Mouse (Mus musculus) liver, adult 2 months (tissue): Measurements from ENCODE around the gene Muc1. TPM values are rescaled to one million over a fixed set of nuclear protein-coding genes. Genes with fewer than 3 reads are reported as not detected.

ENCODE experiments used
- DNase-seq: peaks from one replicate; pipeline ENCODE4 v3.0.0-alpha.2; 2011; ENCODE audit warnings: low read depth, low spot score; ENCODE audit errors: extremely low read depth
- H3K27ac ChIP-seq: fragments of 200-500 bp; replicated peaks from 2 replicates; pipeline ENCODE4 v1.5.1; 2012; ENCODE audit warnings: low read depth, mild to moderate bottlenecking, control low read depth, inconsistent platforms, low read length; ENCODE audit not compliant: insufficient read depth
- H3K27me3 ChIP-seq: fragments of 200-500 bp; 2 replicates; pipeline ENCODE4 v1.6.1; 2012; ENCODE audit warnings: mild to moderate bottlenecking, moderate library complexity, low read length, inconsistent platforms; ENCODE audit not compliant: control insufficient read depth, insufficient read depth
- H3K36me3 ChIP-seq: fragments of 200-500 bp; 2 replicates; pipeline ENCODE4 v1.6.1; 2012; ENCODE audit warnings: low read length, inconsistent platforms; ENCODE audit not compliant: control insufficient read depth, insufficient read depth
- H3K4me1 ChIP-seq: fragments of 200-500 bp; 2 replicates; pipeline ENCODE4 v1.6.1; 2011; ENCODE audit warnings: low read length; ENCODE audit not compliant: control insufficient read depth, insufficient read depth
- H3K4me3 ChIP-seq: fragments of 200-500 bp; 2 replicates; pipeline ENCODE4 v1.5.1; 2011; ENCODE audit warnings: low read depth, mild to moderate bottlenecking, control low read depth, low read length, moderate library complexity; ENCODE audit not compliant: insufficient read depth
- H3K79me2 ChIP-seq: fragments of 200-500 bp; 2 replicates; pipeline ENCODE4 v1.6.1; 2012; ENCODE audit warnings: inconsistent platforms, mild to moderate bottlenecking, low read length, moderate library complexity; ENCODE audit not compliant: control insufficient read depth, insufficient read depth
- H3K9ac ChIP-seq: fragments of 200-500 bp; 2 replicates; pipeline ENCODE4 v1.6.1; 2012; ENCODE audit warnings: low read depth, mild to moderate bottlenecking, control low read depth, inconsistent platforms, low read length
- CTCF ChIP-seq: fragments of 200-500 bp; IDR thresholded peaks from 2 replicates; pipeline ENCODE4 v1.5.1; 2011; ENCODE audit warnings: low read depth, low read length, control low read depth
- POLR2A ChIP-seq: fragments of 200-500 bp; IDR thresholded peaks from 2 replicates; pipeline ENCODE4 v1.6.1; 2011; ENCODE audit warnings: low read length, control low read depth; ENCODE audit not compliant: insufficient read depth; ENCODE audit errors: extremely low read depth
- WGBS: fragments of 180-500 bp; shearing (Covaris S2); methylation state at CpG from one replicate; pipeline ENCODE4 v1.1.7; 2018; 5-methylcytosine and 5-hydroxymethylcytosine counted together
- polyA plus RNA-seq: library from polyadenylated mRNA; depleted of rRNA; stranded (reverse); fragments of >200 nt; gene quantifications from 2 replicates; pipeline ENCODE4 v1.2.3, GENCODE M21; 2012; rRNA removed
- total RNA-seq: library from RNA; depleted of rRNA; stranded (reverse); fragments of >200 nt; gene quantifications from 2 replicates; pipeline ENCODE4 v1.2.3, GENCODE M21; 2014; rRNA removed

Muc1 gene
- total RNA-seq (0.60 and 1.7 TPM in 2 replicates), polyA plus RNA-seq (1.3 and 1.7 TPM in 2 replicates)

- DNase-seq: no peak
- Histone ChIP-seq H3K4me1 (peaks cover 3% of the 10 kb centered on the region; the same call in 1 of the 2 replicates), H3K27me3 (0 out of 2 replicates have a peak, but pooled peaks cover 2% of the 10 kb centered on the region), H3K36me3 (no peaks in the 10 kb centered on the region), H3K27ac (peak within 1 kb of the TSS; percentile 41; the same call in 1 of the 2 replicates), H3K9ac (peak within 1 kb of the TSS; percentile 64), H3K4me3 (peak within 1 kb of the TSS; percentile 53), H3K79me2 (no peaks in the 10 kb centered on the region)
- TF ChIP-seq CTCF: no peak
- TF ChIP-seq POLR2A: no peak
- 53% methylated on average over 10 of the region's 10 CpGs for WGBS
These were observed at the start of gene Muc1 for GRCm38 (mm10) chr3:89228836-89229235. Gene Muc1 (plus strand): TSS chr3:89229057.

GRCm38 (mm10) chr3:89181749-89182500 lies 46.9 kb upstream of the Muc1 start:
- Histone ChIP-seq H3K27me3 (no peaks in the 10 kb centered on the region), H3K9ac (no peak overlapping the region), H3K27ac (no peak overlapping the region), H3K4me1 (peaks cover 4% of the 10 kb centered on the region), H3K4me3 (no peak overlapping the region), H3K79me2 (no peaks in the 10 kb centered on the region), H3K36me3 (peaks cover 8% of the 10 kb centered on the region; the same call in 1 of the 2 replicates)
- TF ChIP-seq CTCF: no peak
- TF ChIP-seq POLR2A: no peak
- 95% methylated on average over 27 of the region's 27 CpGs for WGBS
- no peak for DNase-seq

- Histone ChIP-seq H3K4me3 (no peak overlapping the region), H3K36me3 (peaks cover 8% of the 10 kb centered on the region; the same call in 1 of the 2 replicates), H3K4me1 (peaks cover 4% of the 10 kb centered on the region), H3K79me2 (no peaks in the 10 kb centered on the region), H3K27me3 (no peaks in the 10 kb centered on the region), H3K9ac (no peak overlapping the region), H3K27ac (no peak overlapping the region)
- WGBS: 60% methylated on average over 7 of the region's 7 CpGs
- no peak for DNase-seq
- TF ChIP-seq POLR2A: no peak
- TF ChIP-seq CTCF: no peak
These were observed 46.3 kb upstream of the Muc1 start for GRCm38 (mm10) chr3:89182531-89183057.

- no peaks in the 10 kb centered on the region for H3K79me2 ChIP-seq
- peak within 1 kb of the TSS; percentile 48 for H3K9ac ChIP-seq
- peak within 1 kb of the TSS; percentile 72 for H3K4me3 ChIP-seq
- no peaks in the 10 kb centered on the region for H3K27me3 ChIP-seq
- TF ChIP-seq POLR2A (no peak), CTCF (no peak)
- no peak within 1 kb of the TSS for H3K27ac ChIP-seq
- H3K36me3 ChIP-seq: peaks cover 8% of the 10 kb centered on the region; the same call in 1 of the 2 replicates
- 29% methylated on average over 39 of the region's 39 CpGs for WGBS
- peaks cover under 1% of the 10 kb centered on the region for H3K4me1 ChIP-seq
- DNase-seq: peak; percentile 43
These were observed 45.5 kb upstream of the Muc1 start, which contains the start of gene Fam189b for GRCm38 (mm10) chr3:89183058-89183958. Gene Fam189b (plus strand): TSS chr3:89183143.

- Histone ChIP-seq H3K4me1 (no peaks in the 10 kb centered on the region), H3K27me3 (no peaks in the 10 kb centered on the region), H3K4me3 (no peak overlapping the region), H3K9ac (no peak overlapping the region), H3K79me2 (no peaks in the 10 kb centered on the region), H3K36me3 (peaks cover 8% of the 10 kb centered on the region; the same call in 1 of the 2 replicates), H3K27ac (no peak overlapping the region)
- no peak for DNase-seq
- WGBS: 85% methylated on average over 6 of the region's 6 CpGs
- TF ChIP-seq CTCF (no peak), POLR2A (no peak)
These were observed 44.9 kb upstream of the Muc1 start for GRCm38 (mm10) chr3:89183959-89184315.
